Mouse (Mus musculus): ENCODE measurements around the gene Gm19402.
"Not testable (repeated sequence)": the region's sequence is repeated elsewhere in the genome, so short reads cannot be mapped to it uniquely, and the experiment has no call there.

Gm19402 gene
- long read RNA-seq, experiment 1: 0 reads
- long read RNA-seq, experiment 2: 0 reads

DNA sequence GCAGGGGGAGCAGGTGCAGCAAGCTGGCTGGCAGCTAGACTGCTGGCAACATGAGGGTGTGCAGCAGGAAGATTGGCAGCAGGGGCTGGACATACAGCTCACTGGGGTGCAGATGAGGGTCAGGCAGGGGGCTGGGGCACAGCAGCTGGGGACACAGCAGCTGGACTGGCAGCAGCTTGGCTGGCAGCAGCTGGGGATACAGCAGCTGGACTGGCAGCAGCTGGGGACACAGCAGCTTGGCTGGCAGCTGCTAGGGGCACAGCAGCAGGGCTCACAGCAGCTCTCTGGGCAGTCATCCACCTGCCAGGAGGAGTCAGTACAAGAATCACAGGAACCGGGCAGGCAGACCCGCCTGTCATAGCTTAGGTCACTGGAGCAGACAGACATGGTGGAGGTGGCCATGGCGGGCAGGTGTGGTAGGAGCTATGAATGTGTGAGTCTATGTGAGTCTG is at the start of gene Gm19402:
TSS of gene Gm19402 (minus strand) at position 402 of the 452 bp plus-strand sequence.
- intact Hi-C loops (cut with DNase I): not testable (repeated sequence)

DNA sequence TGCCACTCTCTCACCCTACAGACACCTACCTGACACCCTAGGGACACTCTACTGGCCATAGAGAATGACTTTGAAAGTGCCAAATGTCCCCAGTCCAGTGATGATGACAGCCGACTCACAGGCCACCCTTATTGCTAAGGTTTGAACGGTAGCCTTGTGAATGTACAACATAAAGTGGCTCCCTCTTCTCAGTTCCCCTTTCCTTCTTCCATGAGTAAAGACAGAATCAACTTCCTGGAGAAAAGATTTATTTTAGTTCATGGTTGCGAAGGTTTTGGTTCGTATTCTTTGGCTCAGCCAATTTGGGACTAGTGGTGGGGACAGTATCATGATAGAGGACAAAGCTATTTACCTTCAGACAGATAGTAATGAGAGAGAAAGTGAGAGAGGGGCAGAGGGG is 48.4 kb upstream of the Gm19402 start:
- intact Hi-C loops (cut with DNase I): no loop called here

DNA sequence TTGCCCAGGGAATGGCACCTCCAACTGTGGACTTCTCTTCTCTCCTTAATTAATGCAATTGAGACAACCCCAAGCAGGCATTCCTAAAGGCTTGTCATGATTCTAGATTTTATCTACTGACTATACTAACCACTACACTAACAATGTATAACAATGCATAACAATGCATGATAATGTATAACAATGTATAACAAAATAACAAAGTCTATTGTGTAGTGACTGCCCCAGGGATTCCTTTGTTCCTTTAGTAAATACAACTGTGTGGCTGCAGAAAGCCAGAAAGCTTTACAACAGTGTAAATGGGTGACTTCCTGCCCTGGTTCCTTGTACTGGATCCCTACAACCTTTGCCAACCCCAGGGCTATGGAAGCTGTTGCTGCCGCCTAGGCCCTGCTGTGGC is 45.4 kb upstream of the Gm19402 start:
- intact Hi-C loops (cut with DNase I): no loop called here

DNA sequence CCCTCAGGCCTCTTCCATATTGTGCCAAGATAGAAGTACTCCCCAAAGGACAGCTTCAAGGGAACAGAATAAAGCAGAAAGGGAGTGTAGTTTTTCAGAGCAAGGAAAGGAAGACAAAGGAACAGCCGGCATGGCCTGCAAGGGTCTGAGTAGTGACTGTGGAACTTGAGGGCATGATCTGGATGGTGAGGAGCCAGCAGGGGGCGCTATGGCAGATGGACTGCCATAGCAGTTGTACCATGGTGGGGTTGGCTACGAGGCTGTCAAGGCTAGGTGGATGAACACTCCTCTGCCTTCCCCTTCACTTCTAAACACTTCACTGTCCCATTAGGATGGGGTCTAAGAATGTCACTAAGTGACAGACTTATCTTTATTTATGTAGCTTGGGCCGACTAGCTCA is 38.7 kb upstream of the Gm19402 start:
- intact Hi-C loops (cut with DNase I): loop anchor here (5.0 kb wide), 1 partner anchor 148 kb away; no protein-coding TSS in a partner anchor

DNA sequence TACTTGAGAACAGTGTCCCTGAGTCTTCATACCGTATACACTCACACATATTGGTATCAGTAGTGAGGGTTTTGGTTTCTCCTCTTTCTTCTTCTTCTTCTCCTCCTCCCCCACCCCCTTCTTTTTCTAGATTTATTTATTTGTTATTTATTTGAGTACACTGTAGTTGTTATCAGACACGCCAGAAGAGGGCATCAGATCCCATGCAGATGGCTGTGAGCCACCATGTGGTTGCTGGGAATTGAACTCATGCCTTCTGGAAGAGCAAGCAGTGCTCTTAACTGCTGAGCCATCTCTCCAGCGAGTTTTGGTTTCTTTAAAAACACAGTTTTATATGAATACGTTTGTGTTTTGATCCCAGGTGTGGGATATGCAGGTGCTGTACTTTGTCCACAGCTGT is 37.7 kb upstream of the Gm19402 start:
- intact Hi-C loops (cut with DNase I): loop anchor here (5.0 kb wide), 1 partner anchor 149 kb away; no protein-coding TSS in a partner anchor

DNA sequence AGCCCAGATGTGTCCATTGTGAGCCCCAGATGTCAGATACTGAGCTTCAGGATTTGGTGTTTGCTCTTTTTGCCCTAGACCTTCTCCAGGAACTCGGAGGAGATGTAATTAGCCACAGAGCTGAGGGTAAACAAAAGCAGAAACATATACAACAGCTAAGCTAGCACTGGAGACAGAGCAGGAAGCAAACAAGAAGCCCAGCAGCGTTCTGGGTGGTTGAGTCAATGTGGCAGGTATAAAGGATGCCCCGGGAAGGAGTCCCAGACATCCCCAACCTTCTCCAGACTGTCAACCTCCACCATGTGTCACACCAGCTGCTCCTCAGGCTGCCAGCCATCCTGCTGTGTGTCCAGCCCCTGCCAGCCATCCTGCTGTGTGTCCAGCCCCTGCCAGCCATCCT is 35.6 kb upstream of the Gm19402 start, which contains the start of gene Gm10100:
TSS of gene Gm10100 (plus strand) at position 301 of the 400 bp plus-strand sequence.
- intact Hi-C loops (cut with DNase I): loop anchor here (5.0 kb wide), 1 partner anchor 151 kb away; no protein-coding TSS in a partner anchor

DNA sequence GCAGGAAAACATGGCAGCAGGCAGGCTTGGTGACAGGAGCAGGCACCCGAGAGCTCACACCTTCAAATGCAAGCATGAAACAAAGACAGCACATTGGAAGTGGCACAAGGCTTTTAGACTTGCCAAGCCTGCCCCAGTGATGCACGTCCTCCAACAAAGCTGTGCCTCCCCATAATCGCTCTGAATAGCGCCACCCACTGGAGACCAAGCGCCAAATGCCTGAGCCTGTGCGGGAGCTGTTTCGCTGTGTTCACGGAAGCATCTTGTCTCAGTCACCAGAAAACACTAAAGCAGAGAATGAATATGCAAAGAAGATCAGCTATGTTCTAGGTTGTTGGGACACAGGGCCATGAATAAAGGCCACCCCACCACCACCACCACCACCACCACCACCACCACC is 34.3 kb upstream of the Gm19402 start:
- intact Hi-C loops (cut with DNase I): loop anchor here (5.0 kb wide), 1 partner anchor 152 kb away; no protein-coding TSS in a partner anchor

DNA sequence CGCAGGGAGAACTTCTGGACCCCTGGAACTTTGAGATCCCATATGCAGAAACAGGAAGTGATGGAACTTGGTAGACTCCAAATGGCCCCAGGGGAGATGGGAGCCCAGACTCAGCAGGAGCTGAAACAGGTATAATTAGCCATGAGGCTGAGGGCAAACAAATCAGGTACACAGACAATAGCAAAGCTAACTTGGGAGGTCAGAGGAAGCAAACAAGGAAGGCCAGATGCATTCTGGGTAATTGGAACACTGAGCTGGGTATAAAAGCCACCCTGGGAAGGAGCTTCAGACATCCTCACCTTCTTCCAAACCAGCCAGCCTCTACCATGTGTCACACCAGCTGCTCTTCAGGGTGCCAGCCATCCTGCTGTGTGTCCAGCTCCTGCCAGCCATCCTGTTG is 29.7 kb upstream of the Gm19402 start, which contains the start of gene Krtap12-1:
TSS of gene Krtap12-1 (plus strand) at position 301 of the 400 bp plus-strand sequence.
- intact Hi-C loops (cut with DNase I): not testable (repeated sequence)

DNA sequence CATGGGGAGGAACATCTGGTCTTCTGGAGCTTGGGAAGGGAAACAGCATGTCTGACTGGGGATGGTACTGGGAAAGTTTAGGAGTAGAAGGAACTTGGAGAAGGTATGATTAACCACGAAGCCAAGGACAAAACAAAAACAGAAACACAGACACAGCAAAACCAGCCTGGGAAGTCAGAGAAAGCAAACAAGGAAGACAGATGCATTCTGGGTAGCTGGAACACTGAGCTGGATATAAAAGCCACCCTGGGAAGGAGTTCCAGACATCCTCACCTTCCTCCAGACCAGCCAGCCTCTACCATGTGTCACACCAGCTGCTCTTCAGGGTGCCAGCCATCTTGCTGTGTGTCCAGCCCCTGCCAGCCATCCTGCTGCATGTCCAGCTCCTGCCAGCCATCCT is 24.9 kb upstream of the Gm19402 start, which contains the start of gene Gm10142:
TSS of gene Gm10142 (plus strand) at position 301 of the 400 bp plus-strand sequence.
- intact Hi-C loops (cut with DNase I): no loop called here

DNA sequence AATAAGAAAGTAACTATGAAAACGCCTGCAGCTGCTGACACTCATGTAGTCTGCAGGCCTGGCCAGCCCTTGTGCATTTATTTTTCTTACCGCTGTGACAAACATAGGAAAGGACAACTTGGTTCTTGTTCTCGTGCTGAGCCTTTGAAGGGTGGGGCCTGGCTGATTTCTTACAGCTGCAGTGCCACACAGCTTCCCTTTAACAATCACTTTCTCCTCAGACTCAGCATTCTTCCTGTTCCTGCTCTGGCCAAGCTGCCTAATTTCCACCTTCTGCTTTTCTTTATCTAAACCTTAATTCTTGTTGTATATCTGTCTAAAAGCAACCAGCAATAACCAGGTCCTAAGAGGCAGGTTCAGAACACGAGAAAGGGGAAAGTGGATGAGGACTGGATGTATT is 23.2 kb upstream of the Gm19402 start:
- intact Hi-C loops (cut with DNase I): no loop called here

DNA sequence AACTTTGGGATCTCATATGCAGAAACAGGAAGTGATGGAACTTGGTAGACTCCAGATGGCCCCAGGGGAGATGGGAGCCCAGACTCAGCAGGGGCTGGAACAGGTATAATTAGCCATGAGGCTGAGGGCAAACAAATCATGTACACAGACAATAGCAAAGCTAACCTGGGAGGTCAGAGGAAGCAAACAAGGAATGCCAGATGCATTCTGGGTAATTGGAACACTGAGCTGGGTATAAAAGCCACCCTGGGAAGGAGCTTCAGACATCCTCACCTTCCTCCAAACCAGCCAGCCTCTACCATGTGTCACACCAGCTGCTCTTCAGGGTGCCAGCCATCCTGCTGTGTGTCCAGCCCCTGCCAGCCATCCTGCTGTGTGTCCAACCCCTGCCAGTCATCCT is 20.6 kb upstream of the Gm19402 start, which contains the start of gene Gm10024:
TSS of gene Gm10024 (plus strand) at position 301 of the 400 bp plus-strand sequence.
- intact Hi-C loops (cut with DNase I): not testable (repeated sequence)

DNA sequence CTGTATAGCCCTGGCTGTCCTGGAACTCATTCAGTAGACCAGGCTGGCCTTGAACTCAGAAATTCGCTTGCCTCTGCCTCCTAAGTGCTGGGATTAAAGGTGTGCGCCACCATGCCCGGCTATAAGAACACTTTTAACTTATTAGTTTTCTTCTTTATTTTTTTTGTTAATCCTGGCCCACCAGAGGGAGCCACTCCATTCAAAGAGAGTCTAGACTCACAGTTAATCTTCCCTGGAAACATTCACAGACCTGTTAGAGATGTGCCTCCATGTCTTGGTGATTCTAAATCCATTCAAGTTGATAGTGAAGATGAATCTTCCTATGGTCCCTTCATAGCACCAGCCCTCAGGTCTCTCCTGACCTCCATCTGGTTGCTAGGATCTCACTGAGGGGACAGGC is 19.3 kb upstream of the Gm19402 start:
- intact Hi-C loops (cut with DNase I): no loop called here

DNA sequence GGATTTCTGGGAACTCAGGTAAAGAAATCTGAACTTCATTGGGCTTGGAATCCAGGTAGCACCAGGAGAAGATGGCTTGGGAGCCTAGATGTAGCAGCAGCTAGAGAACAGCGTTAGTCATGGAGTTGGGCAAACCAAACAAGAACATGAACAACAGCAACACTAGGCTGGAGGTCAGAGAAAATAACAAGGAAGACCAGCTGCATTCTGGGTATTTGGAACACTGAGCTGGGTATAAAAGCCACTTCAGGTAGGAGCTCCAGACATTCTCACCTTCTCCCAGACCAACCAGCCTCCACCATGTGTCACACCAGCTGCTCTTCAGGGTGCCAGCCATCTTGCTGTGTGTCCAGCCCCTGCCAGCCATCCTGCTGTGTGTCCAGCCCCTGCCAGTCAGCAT is 15.8 kb upstream of the Gm19402 start, which contains the start of gene Gm10272:
TSS of gene Gm10272 (plus strand) at position 301 of the 400 bp plus-strand sequence.
- intact Hi-C loops (cut with DNase I): no loop called here

DNA sequence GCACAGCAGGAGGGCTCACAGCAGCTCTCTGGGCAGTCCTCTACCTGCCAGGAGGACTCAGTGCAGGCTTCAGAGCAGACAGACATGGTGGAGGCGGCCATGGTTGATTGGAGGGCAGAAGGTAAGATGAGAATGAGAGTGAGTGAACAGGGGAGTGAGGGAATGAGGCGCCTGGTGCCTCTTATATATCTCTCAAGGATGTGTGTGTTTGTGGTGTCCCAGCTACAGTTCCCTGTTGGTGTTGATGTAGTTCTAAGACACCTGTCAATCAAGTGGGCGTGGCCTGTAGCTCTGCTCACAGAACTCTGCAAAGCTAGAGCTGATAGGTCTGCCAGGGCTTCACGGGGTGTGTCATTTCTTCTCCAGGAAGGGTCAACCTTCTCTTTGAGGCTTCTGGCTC is 6.6 kb upstream of the Gm19402 start, which contains the start of gene Gm9508:
TSS of gene Gm9508 (minus strand) at position 101 of the 400 bp plus-strand sequence.
- intact Hi-C loops (cut with DNase I): no loop called here

DNA sequence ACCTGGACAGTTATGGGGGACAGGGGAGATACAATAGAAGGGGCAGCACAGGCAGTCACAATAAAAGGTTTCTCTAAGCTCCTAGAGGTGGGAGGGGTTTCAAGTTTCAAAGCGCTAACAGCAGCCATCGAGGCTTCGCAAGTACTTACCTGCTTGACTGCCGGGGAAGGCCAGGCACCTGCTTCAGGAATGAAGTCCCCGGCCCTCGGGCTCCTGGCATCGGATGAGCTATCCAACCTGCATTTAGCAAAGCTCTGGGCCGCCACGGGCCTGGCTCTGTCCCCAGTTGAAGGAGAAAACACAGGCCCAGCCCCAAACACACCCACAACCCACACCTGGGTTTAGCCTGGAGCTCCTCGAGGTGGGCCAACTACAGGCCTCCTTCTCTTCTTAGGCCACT is 3.5 kb downstream of the Gm19402 start:
- intact Hi-C loops (cut with DNase I): no loop called here

DNA sequence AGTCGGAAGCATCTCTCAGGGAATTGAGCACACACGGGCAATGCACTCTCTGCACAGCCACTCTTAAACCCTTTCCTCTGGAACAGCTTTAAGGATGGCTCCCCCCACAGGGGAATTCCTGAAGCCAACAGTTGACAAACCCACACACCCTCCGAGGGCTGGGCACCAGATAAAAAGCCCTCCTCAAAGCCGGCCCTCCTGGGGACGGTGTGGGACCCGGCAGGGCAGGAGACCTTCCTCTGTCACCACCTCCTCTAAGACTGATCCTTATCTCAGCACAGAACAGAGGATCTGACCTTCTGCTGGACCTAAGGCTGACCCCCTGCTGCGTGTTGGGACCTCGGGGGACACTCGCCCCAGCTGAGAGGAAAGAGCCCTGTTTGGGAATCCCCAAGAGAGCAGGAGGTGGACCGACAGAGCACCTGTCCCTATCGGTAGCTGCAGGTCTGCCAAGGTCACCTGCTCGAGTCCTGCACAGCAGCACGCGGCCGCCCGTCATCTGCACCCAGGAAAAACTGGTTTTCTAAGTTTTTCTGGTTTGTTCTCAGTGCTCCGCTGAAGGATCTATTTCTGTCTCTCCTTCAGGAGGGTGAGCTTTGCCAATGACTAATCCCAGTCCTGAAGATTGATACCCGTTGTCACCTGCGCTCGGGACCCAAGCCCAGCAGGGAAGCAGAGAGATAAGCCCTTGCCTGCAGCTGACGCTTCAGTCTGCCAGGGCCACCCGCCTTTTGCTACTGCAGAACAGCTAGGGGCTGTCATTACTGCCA is 4.5 kb downstream of the Gm19402 start, which contains the start of gene Tspear:
TSS of gene Tspear (plus strand) at position 675 of the 770 bp plus-strand sequence.
- intact Hi-C loops (cut with DNase I): no loop called here

DNA sequence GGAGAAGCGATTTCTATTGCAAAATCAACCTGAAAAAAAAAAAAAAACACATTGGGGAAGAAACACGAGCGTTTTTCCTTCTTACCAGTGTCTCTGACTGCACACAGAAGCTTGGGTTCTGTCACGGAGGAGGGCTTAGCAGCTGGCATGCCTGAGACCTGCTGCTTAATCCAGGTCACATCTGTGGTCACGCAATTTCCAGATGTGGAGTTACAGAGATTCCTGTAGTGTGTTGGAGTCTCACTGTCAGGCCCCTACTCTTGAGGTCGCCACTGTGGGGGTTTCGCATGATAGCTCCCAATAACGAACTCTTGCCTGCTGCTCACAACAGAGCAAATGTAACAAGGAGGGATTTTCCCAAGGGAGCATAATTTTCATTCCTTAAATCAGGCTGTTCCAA is 6.4 kb downstream of the Gm19402 start:
- intact Hi-C loops (cut with DNase I): no loop called here

DNA sequence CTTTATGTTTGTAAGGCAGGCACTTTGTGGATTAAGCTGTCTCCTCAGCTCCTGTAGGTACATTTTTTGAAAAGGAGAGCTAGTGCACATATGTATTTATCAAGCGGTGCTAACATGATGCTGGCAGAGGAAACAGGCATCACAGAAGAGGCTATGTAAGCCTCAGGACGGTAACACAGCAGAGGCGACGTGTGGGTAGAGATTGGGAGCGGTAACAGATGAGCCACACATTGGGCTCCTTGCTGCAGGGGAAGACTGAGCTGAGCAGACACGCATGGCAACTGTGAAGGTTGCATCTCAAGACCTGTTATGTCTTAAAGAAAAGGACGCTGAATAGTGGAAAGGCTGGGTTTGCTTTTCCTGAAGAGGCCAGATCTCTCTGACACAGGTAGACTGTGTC is 7.6 kb downstream of the Gm19402 start:
- intact Hi-C loops (cut with DNase I): no loop called here

DNA sequence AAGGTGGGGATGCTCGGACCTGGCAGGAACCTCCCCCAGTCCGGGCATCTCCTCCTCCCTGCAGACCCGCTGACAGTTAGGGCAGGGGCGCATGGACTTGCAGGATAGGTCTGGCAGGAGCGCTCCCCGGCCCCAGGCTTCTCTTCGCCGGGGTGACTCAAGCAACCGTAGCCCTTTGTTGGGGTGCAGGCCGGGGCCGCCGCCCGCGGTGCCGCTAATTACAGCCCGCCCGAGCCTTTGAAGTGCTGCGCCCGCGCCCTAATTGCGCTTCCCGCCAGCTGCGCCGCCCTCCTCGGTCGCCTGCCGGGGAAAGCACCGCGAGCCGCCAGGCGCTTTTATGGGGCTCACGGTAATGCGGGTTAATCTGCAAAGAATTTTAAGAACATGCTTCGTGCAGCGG is 13.0 kb downstream of the Gm19402 start:
- intact Hi-C loops (cut with DNase I): no loop called here

DNA sequence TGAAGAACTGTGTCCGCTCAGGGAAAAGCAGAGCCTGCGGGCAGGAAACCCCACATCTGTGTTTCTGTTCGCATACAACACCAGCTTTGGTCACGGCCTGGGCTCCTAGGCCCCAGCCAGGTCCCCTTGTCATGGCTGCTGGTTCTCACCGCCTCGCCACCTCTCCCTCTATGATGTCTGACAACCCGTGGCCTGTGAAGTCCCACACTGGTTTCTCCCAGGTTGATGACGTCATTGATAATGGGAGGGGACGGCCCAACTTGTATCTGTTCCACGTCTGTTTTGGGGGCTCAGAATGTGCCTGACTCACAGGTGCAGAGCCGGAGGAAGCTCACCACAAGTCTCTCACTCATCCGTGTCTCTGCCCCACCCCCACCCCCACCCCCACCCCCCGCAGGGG is 16.8 kb downstream of the Gm19402 start:
- intact Hi-C loops (cut with DNase I): no loop called here

DNA sequence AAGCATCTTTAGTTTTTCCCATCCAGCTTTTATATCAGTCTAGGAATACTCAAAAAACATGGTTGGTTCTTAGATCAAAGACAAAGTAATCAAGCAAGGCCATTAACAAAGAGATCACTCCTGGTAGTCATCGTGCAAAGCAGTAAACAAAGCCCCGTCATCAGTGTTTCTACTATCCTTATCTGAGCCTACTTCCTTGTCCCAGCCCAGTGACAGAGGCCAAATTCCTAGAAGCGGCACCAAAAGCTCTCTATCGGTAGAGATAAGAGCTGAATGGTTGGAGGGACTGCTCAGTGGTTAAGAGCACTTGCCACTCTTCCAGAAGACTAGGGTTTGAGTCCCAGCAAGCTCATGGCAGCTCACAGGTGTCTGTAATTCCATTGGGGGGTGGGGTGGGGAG is 19.0 kb downstream of the Gm19402 start:
- intact Hi-C loops (cut with DNase I): no loop called here

DNA sequence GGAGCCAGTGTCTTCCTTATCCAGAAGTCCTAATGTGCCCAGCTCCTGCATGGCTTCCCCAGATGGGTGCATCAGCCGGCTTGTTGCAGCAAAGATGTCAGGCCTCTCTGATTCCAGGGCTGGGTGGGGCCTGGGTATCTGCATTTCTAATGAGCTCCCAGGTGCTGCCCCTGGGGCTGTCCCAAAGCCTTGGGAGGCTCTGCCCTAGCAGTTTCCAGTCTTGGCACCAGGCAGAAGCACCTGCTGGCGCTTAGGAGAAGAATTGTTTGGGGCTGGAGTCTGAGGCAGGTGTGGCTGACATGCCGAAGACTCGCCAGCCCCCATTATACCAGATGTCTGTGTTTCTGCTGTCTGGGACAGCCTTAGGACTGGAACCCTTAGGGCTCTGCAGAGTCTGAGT is 19.8 kb downstream of the Gm19402 start:
- intact Hi-C loops (cut with DNase I): no loop called here

Data from adrenal gland (tissue).